Mouse (Mus musculus) gonadal fat pad, adult 2 months (tissue): Measurements from ENCODE around the gene Emc6. TPM values are rescaled to one million over a fixed set of nuclear protein-coding genes. Genes with fewer than 3 reads are reported as not detected.
A peak's percentile ranks its signal among the peaks of the same experiment; 100 is the strongest.

ENCODE experiments used
- DNase-seq: peaks from one replicate; pipeline ENCODE4 v3.0.0-alpha.2; 2012; ENCODE audit warnings: low read depth
- polyA plus RNA-seq: library from polyadenylated mRNA; depleted of rRNA; stranded (reverse); fragments of >200 nt; gene quantifications from 2 replicates; pipeline ENCODE4 v1.2.3, GENCODE M21; 2012; rRNA removed

The Emc6 gene
- 45.7 and 63.7 TPM in 2 replicates for polyA plus RNA-seq

DNA sequence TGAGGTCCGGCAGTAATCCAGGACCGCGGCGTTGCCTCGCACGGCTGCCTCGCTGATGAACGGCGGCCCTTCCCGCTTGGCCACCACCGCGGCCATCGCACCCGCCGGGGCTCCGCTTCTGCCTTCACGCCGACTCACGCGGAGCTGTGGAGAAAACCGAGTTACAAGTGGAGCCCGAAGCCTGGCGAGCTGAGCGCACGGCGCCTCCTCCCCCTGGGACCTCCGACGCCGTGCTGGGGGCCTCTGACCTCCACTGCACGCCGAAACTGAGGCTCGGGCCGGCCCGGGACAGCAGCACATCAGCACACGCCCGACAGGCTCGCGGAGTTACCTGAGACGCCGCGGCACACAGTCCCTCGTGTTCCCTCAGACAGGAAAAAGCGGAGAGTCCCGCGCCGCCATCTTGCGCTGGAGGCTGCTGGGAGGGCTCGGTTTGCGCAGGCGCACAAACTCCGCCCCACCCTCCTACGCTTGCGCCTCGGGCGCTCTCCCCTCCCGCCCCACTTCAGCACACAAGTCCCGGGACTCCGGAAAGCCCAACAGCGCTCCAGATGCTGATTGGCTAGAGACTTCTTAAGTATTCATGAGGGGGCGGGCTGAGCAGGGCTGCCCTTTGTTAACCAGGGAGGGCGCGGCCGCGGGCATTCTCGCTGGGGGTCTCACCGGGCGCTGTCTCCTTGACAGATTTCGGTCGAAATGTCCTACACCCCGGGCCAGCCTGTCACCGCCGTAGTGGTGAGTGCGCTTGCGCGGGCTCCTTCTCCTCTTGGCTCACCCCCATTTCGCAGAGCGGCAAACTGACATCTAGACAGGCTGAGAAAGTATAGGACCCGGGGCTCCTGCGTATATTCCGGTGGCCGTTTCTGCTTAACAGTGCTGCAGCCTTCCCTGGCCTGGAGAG, at the start of gene Emc6, which contains the start of gene Tax1bp3:
TSS of gene Emc6 (minus strand) at position 430 of the 901 bp plus-strand sequence.
TSS of gene Tax1bp3 (plus strand) at position 476 of the 901 bp plus-strand sequence.
- no peak for DNase-seq

DNA sequence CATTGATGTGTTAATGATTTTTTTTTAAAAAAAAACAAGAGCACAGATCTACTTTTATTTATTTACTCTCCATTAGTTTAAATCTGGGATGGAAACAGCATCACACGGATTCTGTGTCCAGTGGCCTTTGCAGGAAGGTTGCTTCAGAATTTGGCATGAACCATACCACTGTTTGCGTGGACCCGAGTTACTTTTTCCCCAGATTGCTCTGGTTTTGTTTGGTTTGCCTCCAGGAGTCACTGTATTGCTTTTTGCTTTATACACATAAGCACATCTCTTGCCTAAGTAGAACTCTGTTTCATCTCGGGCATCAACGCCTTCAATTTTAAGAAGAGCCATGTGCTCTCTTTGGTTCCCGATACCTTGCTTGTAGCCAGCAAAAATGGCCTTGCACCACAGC, 49.0 kb upstream of the Emc6 start:
- DNase-seq = no peak

DNA sequence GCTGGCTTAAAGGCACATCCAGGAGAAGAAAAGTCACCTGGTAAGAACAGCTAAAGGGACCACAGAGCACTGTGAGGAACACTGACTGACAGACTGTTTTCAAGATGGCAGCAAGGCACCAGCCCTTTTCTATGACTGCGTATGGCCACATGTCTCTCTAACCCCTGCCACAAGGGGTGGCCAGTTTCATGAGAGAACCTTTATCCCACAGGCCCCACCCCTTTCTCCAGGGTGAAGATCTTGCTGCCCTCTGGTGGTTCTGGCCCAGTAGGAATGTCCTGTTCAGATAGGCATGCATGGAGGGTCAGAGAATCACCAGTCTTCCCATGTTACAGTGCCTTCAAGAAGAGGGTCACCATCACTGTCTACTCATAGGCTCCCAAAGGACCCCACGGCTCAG, 47.1 kb upstream of the Emc6 start:
- no peak for DNase-seq

DNA sequence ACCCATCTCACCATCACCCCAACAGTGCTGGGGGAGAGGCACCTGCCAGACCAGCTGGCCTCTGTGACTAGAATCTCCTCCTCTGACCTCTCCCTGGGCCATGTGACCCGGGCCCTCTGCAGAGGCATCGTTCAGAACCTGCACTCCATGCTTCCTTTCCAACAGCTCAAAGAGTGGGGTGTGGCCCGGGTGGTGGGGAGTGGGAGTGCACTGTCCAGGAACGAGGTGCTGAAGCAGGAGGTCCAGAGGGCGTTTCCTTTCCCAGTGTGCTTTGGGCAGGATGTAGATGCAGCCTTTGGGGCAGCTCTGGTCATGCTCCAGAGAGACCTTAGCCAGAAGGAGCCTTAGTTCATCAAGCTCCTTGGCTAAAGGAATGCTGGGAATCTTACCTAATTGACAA, 46.0 kb upstream of the Emc6 start:
- DNase-seq = no peak

DNA sequence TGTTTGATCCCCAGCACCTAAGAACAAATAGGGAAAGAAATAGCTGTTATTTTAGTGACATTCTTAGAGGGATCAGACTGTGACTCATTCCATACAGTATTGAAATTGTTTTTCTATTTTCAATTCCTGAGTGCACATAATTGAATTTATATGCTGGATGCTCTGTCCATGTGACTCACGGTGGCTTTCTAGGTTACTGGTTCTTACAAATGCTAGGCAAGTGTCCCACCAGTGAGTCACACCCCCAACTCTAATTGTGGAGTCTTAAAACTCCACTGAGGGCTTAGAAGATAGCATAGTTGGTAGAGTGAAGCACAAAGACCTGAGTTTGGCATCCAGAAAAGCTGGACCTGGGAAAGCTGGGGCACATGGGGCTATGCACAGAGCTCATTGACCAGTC, 43.8 kb upstream of the Emc6 start:
- DNase-seq = no peak

DNA sequence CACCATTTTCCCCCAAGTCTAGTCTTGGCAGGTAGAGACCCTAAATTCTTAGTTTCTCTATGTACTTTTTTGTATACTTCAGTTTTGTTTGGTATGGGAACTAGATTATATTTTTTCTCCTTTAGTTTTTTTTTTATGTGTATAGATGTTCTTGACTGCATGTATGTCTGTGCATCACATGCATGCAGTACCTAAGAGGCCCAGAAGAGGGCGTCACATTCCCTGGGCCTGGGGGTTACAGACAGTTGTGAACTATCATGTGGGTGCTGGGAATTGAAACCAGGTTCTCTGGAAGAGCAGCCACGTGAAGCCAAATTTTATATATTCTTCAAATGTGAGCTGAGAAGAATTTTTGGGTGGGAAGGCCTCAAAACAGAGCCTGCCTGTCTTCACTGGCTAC, 42.8 kb upstream of the Emc6 start:
- no peak for DNase-seq

DNA sequence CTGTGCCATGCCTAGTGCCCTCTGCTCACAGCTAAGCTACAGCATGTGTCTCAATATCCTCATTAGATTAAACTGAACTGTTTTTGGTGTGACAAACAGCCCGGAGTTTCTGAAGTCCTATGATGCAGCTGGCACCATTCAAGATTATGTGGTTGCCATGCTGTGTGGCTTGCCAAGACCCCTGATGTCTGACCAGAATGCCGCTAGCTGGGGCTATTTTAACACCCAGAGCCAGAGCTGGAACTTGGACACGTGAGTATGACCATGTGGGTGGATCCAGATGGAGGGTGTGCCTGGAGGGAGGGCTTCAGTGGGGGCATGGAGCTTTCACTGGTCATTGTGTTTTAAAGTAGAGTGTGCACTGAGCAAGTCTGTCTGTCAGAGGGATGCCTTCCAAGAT, 37.1 kb upstream of the Emc6 start:
- no peak for DNase-seq

DNA sequence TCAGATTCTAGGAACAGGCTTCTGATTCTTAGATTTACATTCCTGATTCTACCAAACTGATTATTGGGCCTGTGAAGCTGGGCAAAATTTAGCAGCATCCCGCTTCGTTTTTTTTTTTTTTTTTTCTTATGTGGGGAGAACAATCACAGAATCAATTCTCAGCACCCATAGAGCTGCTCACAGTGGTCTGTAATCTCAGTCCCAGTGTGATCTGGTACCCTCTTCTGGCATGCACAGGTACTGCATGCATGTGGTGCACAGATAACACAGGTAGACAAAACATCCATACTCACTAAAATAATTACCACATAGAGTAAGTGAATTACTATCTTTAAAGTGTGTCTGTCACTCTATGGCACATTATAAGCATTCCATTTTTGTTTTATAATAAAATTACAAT, 30.8 kb upstream of the Emc6 start:
- no peak for DNase-seq

DNA sequence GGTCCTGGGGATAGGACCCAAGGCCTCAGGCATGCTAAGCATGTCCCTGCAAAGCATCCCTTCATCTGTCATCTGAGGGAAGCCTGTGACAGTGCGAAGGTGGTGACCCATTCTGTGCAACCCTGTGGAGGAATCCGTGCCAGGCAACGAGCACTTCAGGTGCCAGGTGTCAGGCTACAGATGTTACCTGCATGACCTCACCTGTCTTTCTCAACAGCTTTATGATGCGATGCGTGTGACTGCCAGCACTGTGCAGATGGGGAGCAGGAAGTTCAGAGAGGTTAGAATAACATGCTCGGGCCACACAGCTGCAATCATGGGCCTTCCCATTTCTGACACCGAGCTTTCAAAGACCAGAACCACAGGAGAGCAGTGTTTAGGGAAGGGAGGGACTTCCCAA, 28.4 kb upstream of the Emc6 start:
- peak; percentile 85 for DNase-seq

DNA sequence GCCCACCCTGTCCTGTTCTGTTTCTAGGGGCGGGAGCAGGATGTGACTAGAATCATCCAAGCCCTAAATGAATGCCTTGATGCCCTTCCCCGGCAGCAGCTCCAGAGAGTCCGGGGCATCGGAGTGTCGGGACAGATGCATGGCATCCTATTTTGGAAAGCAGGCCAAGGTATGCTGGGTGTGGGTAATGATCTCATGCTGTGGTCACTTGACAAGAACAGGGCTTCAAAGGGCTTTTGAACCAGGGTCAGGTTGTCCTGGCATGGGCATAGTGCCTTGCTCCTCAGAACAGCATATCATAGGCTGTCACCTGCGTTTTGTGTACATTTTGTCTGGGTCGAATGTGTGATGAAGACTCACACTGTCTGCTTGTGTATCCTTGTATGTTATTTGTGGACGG, 27.1 kb upstream of the Emc6 start:
- no peak for DNase-seq

DNA sequence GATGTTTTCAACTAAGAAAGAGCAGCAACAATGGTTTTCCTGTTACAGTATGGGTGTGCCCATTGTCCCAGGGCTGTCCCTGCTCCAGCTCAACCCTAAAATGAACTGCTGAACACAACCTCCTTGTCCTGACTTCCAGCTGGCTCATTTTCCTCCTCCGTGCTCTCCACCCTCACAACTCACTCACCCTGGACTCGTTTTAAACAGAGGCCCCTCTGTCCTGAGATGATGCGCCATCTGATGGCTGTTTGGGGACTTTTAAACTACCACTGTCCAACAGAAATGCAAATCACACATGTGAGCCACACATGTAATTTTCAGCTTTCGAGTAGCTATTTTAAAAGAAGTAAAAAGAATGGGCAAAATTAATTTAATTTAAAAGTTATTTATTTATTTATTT, 24.8 kb upstream of the Emc6 start:
- no peak for DNase-seq

DNA sequence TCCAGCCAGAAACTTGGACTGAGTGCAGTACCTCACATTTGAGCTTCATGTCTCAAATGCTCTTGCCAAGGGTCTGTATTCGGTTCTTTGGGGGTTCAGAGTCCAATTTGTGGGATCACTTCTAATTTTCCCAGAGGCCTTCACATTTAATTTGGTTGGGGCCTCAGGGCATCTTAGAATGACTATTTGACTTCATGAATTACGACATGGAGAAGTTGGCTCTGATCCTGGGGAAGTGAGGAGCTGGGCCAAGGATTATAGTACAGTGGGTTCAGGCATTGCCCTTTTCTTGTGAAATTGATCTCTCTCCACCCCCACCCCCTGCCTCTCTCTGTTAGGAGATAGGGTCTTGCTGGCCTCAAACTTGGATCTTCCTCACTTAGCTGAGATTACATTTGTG, 24.2 kb upstream of the Emc6 start:
- DNase-seq = no peak

DNA sequence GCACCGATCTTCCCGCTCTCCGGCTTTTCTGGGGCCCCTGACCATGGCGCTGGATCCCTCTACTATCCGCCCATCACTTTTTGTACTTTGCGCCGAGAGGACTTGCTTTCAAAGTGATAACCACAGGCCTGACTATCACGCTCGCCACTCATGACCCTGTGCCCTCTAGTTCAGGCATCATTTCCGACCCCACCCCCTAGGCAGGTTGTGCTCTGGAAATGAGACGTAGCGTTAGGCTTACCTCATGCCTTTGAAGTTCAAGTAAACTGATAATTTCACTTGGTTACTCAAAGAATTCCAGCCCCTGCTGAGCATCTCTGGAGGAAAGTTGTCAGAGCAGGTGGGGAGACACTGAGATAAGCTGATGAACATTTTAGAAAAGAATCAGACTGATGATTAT, 23.0 kb upstream of the Emc6 start:
- DNase-seq = no peak

DNA sequence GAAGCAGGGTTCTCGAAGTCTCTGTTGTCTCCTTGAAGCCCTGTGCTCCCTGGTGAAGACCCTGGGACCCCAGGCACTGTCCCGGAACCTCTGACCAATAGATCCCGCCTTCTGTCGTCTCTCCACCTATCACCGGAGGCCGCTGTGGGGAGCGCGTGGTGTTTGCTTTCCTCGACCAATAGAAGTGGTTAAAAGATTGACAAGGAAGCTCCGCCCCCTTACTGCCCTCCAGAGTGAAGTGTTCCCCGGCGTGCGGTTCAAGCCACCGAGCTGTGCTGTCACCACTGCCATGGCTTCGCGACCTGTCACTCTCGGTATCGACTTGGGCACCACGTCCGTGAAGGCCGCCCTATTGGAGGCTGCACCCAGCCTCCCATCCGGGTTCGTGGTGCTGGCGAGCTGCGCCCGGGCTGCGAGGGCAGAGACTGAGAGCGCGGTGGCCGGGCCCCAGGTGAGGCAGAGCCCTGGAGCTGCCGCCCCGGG, 22.4 kb upstream of the Emc6 start, which contains the start of gene Shpk:
TSS of gene Shpk (plus strand) at position 231 of the 483 bp plus-strand sequence.
- DNase-seq = no peak

DNA sequence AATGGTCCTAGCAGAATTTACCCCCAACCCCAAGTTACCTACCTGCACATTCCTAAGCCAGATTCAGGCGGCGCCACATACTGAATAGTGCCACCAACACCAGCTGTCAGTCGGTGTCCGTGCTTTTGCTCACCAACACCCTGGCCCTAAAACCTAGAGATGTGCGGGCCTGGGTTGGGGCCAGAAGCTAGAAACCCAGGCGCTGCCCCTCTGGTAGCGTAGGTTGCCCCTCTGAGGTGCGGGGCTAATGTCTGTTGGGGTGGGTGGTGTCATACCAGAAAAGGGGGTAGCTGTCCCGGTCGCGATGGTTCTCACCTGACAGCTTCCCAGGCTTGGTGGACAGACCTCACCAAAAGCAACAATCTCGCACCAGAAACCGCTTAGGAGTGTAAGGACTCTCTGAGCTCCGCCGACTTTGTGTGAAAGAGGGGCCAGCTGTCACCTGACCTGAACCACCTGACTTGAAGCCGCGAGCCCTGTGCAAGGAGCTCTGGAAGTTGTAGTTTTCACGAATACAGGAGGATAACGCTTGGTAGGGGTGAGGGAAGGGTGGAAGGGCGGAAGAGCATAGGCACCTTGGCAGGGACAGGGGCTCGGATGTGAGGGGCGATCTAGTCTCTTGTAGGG, 21.9 kb upstream of the Emc6 start, which contains the start of gene Ctns:
TSS of gene Ctns (minus strand) at position 440 of the 627 bp plus-strand sequence.
- DNase-seq = no peak

DNA sequence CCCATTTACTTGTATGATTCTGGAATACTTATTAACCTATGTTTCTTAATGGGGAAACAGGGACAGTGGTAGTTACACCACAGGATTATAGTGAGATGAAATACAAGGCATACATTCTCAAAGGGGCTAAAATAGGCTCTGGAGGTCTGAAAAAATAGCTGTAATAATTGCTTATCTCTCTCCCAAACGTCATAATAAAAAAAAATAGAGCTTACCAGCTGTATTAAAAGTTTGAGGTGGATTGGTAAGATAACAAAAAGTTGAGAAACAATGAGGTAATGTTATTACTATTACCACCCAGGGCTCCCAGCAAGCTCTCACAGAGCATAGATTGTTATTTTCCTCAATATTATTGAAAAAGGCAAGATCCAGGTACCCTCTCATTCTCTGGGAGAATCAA, 21.4 kb upstream of the Emc6 start:
- no peak for DNase-seq

DNA sequence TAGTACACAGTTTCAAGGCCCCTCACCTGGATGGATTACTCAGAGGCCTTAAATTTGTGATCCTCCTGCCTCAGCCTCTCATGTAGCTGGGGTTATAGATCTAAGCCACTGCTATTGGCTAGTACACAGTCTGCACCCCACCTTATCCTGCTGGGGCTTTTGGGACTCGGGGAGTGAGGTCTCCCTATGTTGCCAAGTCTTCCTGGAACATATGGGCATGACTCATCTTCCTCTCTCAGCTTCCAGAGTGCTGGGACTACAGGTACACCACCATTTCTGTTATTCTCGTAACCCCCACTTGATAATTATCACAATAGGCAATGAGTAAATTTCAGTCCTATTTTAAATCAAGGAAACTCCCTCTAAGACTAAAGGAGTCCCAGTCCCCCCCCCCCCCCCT, 17.6 kb upstream of the Emc6 start:
- DNase-seq = no peak

DNA sequence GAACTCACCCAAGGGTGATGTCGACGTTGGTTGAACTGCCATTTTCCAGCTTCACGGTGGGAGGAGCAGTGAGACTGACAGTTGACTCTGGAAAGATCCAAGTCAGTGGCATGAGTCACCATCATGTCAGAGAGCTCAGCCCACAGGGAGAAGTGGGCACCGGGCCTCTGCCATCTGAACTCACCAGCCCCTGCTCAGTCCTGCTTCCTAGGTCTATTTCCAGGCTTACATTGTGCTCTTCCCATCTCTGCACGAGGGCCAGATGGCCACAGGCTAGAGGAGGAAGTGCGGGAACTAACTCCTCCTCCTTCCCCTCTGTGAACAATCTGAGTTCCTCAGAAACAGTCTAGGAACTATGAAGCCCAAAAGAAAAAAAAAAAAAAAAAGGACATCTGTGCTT, 16.2 kb upstream of the Emc6 start:
- DNase-seq = no peak

DNA sequence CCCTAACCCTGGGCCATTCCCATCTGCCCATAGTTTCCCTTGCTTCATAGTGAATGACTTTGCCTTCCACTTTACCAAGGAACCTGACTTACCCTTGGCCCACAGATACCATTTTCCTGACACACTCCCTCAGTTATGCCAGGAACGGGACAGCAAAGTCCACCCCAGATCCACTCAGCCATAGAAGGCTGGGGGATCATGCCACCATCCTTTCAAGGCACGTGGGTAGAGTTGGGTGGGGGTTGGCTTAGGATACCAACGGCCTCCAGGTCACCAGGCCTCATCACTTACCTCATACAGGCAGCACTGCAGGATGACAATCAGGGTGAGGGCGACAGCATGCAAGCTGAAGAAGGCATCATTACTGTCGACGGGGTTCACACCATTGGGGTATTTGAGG, 10.4 kb upstream of the Emc6 start:
- no peak for DNase-seq

DNA sequence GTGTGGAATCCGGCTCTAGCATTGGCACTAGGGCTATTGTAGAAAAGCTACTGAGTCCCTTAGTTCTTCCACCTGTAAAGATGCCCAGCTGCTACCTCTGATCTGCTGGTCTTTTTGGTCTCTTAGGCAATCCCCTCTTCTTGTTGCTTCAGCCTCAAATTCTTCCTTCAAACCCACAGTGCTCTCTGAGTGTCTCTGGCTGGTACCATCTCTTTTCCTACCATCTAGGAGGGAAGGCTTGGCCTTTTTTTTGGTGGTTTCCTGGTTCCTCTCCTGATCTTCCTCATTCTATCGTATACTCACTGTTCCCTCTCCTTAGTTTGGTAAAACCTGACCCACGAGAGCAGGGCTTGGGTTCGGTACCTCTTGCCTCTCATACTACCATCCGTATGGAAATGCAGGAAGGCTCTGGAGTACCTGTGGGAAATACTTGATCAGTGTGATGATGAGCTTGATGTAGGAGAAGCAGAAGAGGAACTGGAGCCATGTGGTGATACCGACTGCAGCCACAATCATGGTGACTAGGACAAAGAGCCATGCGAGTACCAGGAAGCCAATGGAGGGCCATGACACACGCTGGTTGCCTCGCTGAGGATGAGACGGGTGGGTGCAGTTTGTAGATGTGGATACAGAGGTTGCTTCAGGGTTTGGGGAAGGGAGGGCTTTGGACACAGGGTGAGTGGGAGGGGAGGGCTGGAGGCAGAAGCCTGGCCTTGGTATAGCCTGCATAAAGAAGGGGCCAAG, 9.2 kb upstream of the Emc6 start:
- no peak for DNase-seq

DNA sequence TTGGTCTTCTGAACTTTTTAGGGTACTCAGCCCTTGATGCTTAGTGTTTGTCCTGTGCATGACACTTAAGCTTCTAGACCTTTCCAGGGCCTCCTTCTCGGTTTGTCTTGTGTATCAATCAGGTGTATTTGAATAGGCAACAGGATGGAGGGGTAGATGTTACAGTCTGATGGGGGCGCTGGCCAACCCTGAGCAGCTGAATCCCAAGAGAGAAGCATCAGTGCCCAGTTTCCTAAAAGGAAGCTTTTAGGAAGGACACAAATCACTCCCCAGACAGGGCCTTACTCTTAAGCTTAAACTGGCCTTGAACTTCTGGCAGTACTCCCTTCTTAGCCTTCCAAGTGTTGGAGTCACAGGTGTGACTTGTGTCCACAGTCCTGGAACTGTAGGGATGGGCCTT, 1.1 kb upstream of the Emc6 start:
- no peak for DNase-seq

DNA sequence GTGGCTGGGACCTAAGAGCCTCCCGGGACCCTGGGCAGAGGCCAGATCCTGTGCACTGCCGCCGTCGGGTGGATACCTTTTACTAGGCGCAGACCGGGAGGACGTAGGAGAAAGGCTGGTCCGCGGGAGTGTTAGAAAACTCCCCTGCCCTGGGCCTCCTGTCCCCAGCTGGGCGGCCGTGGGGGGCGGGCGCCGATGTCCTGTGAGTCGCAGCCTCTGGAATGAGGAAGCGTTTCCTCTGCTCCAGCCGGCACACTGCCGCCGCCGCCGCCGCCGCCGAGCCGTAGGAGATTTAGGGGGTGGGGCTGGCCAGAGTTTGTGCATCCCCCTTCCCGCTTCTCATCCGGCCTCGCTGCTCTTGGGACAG, 655 bp upstream of the Emc6 start:
- DNase-seq = no peak
